Mouse (Mus musculus): Measurements from ENCODE around the gene Rfx5. TPM values are rescaled to one million over a fixed set of nuclear protein-coding genes. Genes with fewer than 3 reads are reported as not detected.

Rfx5 gene
- total and polyA plus RNA-seq, 3 experiments = 11.7 to 27.8 (median 24.3) TPM

GRCm38 (mm10) chr3:94953384-94953763 lies 501 bp upstream of the Rfx5 start:
- peak overlapping the region; percentile 78 for H3K4me3 ChIP-seq (ENCODE audit: low read depth, low read length)
- ATAC-seq (ENCODE audit: extremely low read depth, insufficient number of reproducible peaks, low FRiP score, poor library complexity, severe bottlenecking) (no peak), DNase-seq (ENCODE audit: low spot score) (no peak)
- peaks cover 55% of the 10 kb centered on the region for H3K4me1 ChIP-seq (ENCODE audit: insufficient read depth, low read depth, low read length)
- no peak for TF ChIP-seq GATA2 (IDR thresholded peaks at IDR 0.05; ENCODE audit: borderline replicate concordance, low read depth, low read length)
- no peak for TF ChIP-seq GATA1 (IDR thresholded peaks at IDR 0.05; ENCODE audit: borderline replicate concordance, low read length)
- TF ChIP-seq TAL1 (conservative IDR thresholded peaks at IDR 0.05; ENCODE audit: low read depth, low read length) = no peak
- TF ChIP-seq CTCF (IDR thresholded peaks at IDR 0.05; ENCODE audit: low read depth, low read length) = no peak
- no peak for TF ChIP-seq POLR2AphosphoS5 (IDR thresholded peaks at IDR 0.05; ENCODE audit: insufficient replicate concordance, low read depth, low read length)
- peaks cover 2% of the 10 kb centered on the region; the same call in 1 of the 2 replicates for H3K9me3 ChIP-seq (replicated peaks)
- peaks cover 45% of the 10 kb centered on the region for H3K36me3 ChIP-seq (replicated peaks)
- no peaks in the 10 kb centered on the region for H3K27me3 ChIP-seq (ENCODE audit: insufficient read depth, low read length)

GRCm38 (mm10) chr3:94958295-94958694 lies 4.4 kb downstream of the Rfx5 start:
- TF ChIP-seq GATA2 (IDR thresholded peaks at IDR 0.05; ENCODE audit: borderline replicate concordance, low read depth, low read length) = no peak
- TF ChIP-seq TAL1 (conservative IDR thresholded peaks at IDR 0.05; ENCODE audit: low read depth, low read length) = no peak
- TF ChIP-seq GATA1 (IDR thresholded peaks at IDR 0.05; ENCODE audit: borderline replicate concordance, low read length) = no peak
- TF ChIP-seq CTCF (IDR thresholded peaks at IDR 0.05; ENCODE audit: low read depth, low read length) = no peak
- TF ChIP-seq POLR2AphosphoS5 (IDR thresholded peaks at IDR 0.05; ENCODE audit: insufficient replicate concordance, low read depth, low read length) = no peak
- Histone ChIP-seq H3K4me3 (ENCODE audit: low read depth, low read length) (no peak overlapping the region), H3K27me3 (ENCODE audit: insufficient read depth, low read length) (no peaks in the 10 kb centered on the region), H3K4me1 (ENCODE audit: insufficient read depth, low read depth, low read length) (peaks cover 31% of the 10 kb centered on the region), H3K36me3 (replicated peaks) (peaks cover 62% of the 10 kb centered on the region), H3K9me3 (replicated peaks) (no peaks in the 10 kb centered on the region)
- DNase-seq (ENCODE audit: low spot score) (no peak), ATAC-seq (ENCODE audit: extremely low read depth, insufficient number of reproducible peaks, low FRiP score, poor library complexity, severe bottlenecking) (no peak)

GRCm38 (mm10) chr3:94959871-94960270 lies 6.0 kb downstream of the Rfx5 start:
- no peak for ATAC-seq (ENCODE audit: extremely low read depth, insufficient number of reproducible peaks, low FRiP score, poor library complexity, severe bottlenecking)

GRCm38 (mm10) chr3:94960322-94960721 lies 6.4 kb downstream of the Rfx5 start:
- peaks cover 14% of the 10 kb centered on the region for H3K4me1 ChIP-seq (ENCODE audit: insufficient read depth, low read depth, low read length)
- H3K36me3 ChIP-seq (replicated peaks) = peaks cover 56% of the 10 kb centered on the region
- no peaks in the 10 kb centered on the region for H3K9me3 ChIP-seq (replicated peaks)
- DNase-seq (ENCODE audit: low spot score) (no peak), ATAC-seq (ENCODE audit: extremely low read depth, insufficient number of reproducible peaks, low FRiP score, poor library complexity, severe bottlenecking) (no peak; the same call in 1 of the 2 replicates)
- H3K27me3 ChIP-seq (ENCODE audit: insufficient read depth, low read length) = no peaks in the 10 kb centered on the region
- TF ChIP-seq GATA2 (IDR thresholded peaks at IDR 0.05; ENCODE audit: borderline replicate concordance, low read depth, low read length) (no peak), TAL1 (conservative IDR thresholded peaks at IDR 0.05; ENCODE audit: low read depth, low read length) (no peak), GATA1 (IDR thresholded peaks at IDR 0.05; ENCODE audit: borderline replicate concordance, low read length) (no peak), POLR2AphosphoS5 (IDR thresholded peaks at IDR 0.05; ENCODE audit: insufficient replicate concordance, low read depth, low read length) (no peak), CTCF (IDR thresholded peaks at IDR 0.05; ENCODE audit: low read depth, low read length) (no peak)
- no peak overlapping the region for H3K4me3 ChIP-seq (ENCODE audit: low read depth, low read length)

More at GRCm38 (mm10) chr3:94959871-94960270, 6.0 kb downstream of the Rfx5 start:
- TF ChIP-seq TAL1 (conservative IDR thresholded peaks at IDR 0.05; ENCODE audit: low read depth, low read length) (no peak), GATA2 (IDR thresholded peaks at IDR 0.05; ENCODE audit: borderline replicate concordance, low read depth, low read length) (no peak), POLR2AphosphoS5 (IDR thresholded peaks at IDR 0.05; ENCODE audit: insufficient replicate concordance, low read depth, low read length) (no peak), CTCF (IDR thresholded peaks at IDR 0.05; ENCODE audit: low read depth, low read length) (no peak), GATA1 (IDR thresholded peaks at IDR 0.05; ENCODE audit: borderline replicate concordance, low read length) (no peak)
- Histone ChIP-seq H3K4me1 (ENCODE audit: insufficient read depth, low read depth, low read length) (peaks cover 19% of the 10 kb centered on the region), H3K9me3 (replicated peaks) (no peaks in the 10 kb centered on the region), H3K27me3 (ENCODE audit: insufficient read depth, low read length) (no peaks in the 10 kb centered on the region), H3K4me3 (ENCODE audit: low read depth, low read length) (no peak overlapping the region), H3K36me3 (replicated peaks) (peaks cover 61% of the 10 kb centered on the region)
- DNase-seq (ENCODE audit: low spot score) = no peak

- ATAC-seq (ENCODE audit: extremely low read depth, insufficient number of reproducible peaks, low FRiP score, poor library complexity, severe bottlenecking) (no peak), DNase-seq (ENCODE audit: low spot score) (no peak)
- H3K4me3 ChIP-seq (ENCODE audit: low read depth, low read length) = no peak overlapping the region
- peaks cover 10% of the 10 kb centered on the region for H3K36me3 ChIP-seq (replicated peaks)
- H3K4me1 ChIP-seq (ENCODE audit: insufficient read depth, low read depth, low read length) = 0 out of 2 replicates have a peak, but pooled peaks cover under 1% of the 10 kb centered on the region
- no peaks in the 10 kb centered on the region for H3K9me3 ChIP-seq (replicated peaks)
- no peaks in the 10 kb centered on the region for H3K27me3 ChIP-seq (ENCODE audit: insufficient read depth, low read length)
- TF ChIP-seq CTCF (IDR thresholded peaks at IDR 0.05; ENCODE audit: low read depth, low read length) = no peak
- no peak for TF ChIP-seq GATA2 (IDR thresholded peaks at IDR 0.05; ENCODE audit: borderline replicate concordance, low read depth, low read length)
- no peak for TF ChIP-seq GATA1 (IDR thresholded peaks at IDR 0.05; ENCODE audit: borderline replicate concordance, low read length)
- no peak for TF ChIP-seq POLR2AphosphoS5 (IDR thresholded peaks at IDR 0.05; ENCODE audit: insufficient replicate concordance, low read depth, low read length)
- no peak for TF ChIP-seq TAL1 (conservative IDR thresholded peaks at IDR 0.05; ENCODE audit: low read depth, low read length)
Measured at GRCm38 (mm10) chr3:94964989-94965388, 11.1 kb downstream of the Rfx5 start.

GRCm38 (mm10) chr3:94965878-94966277 lies 12.0 kb downstream of the Rfx5 start:
- Histone ChIP-seq H3K4me1 (ENCODE audit: insufficient read depth, low read depth, low read length) (no peaks in the 10 kb centered on the region), H3K36me3 (replicated peaks) (peaks cover 11% of the 10 kb centered on the region), H3K9me3 (replicated peaks) (no peaks in the 10 kb centered on the region), H3K4me3 (ENCODE audit: low read depth, low read length) (no peak overlapping the region), H3K27me3 (ENCODE audit: insufficient read depth, low read length) (no peaks in the 10 kb centered on the region)
- TF ChIP-seq TAL1 (conservative IDR thresholded peaks at IDR 0.05; ENCODE audit: low read depth, low read length) = no peak
- TF ChIP-seq GATA2 (IDR thresholded peaks at IDR 0.05; ENCODE audit: borderline replicate concordance, low read depth, low read length) = no peak
- TF ChIP-seq CTCF (IDR thresholded peaks at IDR 0.05; ENCODE audit: low read depth, low read length) = no peak
- no peak for TF ChIP-seq POLR2AphosphoS5 (IDR thresholded peaks at IDR 0.05; ENCODE audit: insufficient replicate concordance, low read depth, low read length)
- no peak for TF ChIP-seq GATA1 (IDR thresholded peaks at IDR 0.05; ENCODE audit: borderline replicate concordance, low read length)
- no peak for ATAC-seq (ENCODE audit: extremely low read depth, insufficient number of reproducible peaks, low FRiP score, poor library complexity, severe bottlenecking)
- DNase-seq (ENCODE audit: low spot score) = no peak
